Mouse (Mus musculus) thymus, adult 2 months (tissue): Measurements from ENCODE around the gene Nup35. TPM values are rescaled to one million over a fixed set of nuclear protein-coding genes. Genes with fewer than 3 reads are reported as not detected.

ENCODE experiments used
- DNase-seq: peaks from one replicate; pipeline ENCODE4 v3.0.0; 2021
- H3K27ac ChIP-seq: fragments of 200-500 bp; 2 replicates; pipeline ENCODE4 v1.5.1; 2012; ENCODE audit warnings: low read length, control low read depth; ENCODE audit not compliant: control insufficient read depth, insufficient read depth
- H3K27me3 ChIP-seq: fragments of 200-500 bp; 2 replicates; pipeline ENCODE4 v1.6.1; 2012; ENCODE audit warnings: mild to moderate bottlenecking, low read length, moderate library complexity, mixed read lengths; ENCODE audit not compliant: control insufficient read depth, insufficient read depth
- H3K36me3 ChIP-seq: fragments of 200-500 bp; 2 replicates; pipeline ENCODE4 v1.6.1; 2012; ENCODE audit warnings: mild to moderate bottlenecking, low read length, moderate library complexity; ENCODE audit not compliant: control insufficient read depth, insufficient read depth
- H3K4me1 ChIP-seq: fragments of 200-500 bp; replicated peaks from 2 replicates; pipeline ENCODE4 v1.6.1; 2012; ENCODE audit warnings: low read length; ENCODE audit not compliant: control insufficient read depth, insufficient read depth
- H3K4me3 ChIP-seq: fragments of 200-500 bp; 2 replicates; pipeline ENCODE4 v1.5.1; 2012; ENCODE audit warnings: mild to moderate bottlenecking, low read length, control low read depth, moderate library complexity; ENCODE audit not compliant: control insufficient read depth, insufficient read depth
- CTCF ChIP-seq: fragments of 200-500 bp; IDR thresholded peaks from 2 replicates; pipeline ENCODE4 v1.5.1; 2012; ENCODE audit warnings: mild to moderate bottlenecking, control low read depth, low read length, moderate library complexity, borderline replicate concordance; ENCODE audit not compliant: control insufficient read depth, poor library complexity, insufficient read depth; ENCODE audit errors: extremely low read depth
- POLR2A ChIP-seq: fragments of 200-500 bp; IDR thresholded peaks from 2 replicates; pipeline ENCODE4 v1.6.1; 2012; ENCODE audit warnings: mild to moderate bottlenecking, low read length, control low read depth, moderate library complexity; ENCODE audit not compliant: control insufficient read depth, poor library complexity, insufficient read depth; ENCODE audit errors: extremely low read depth
- WGBS: fragments of 180-500 bp; shearing (Covaris S2); methylation state at CpG from one replicate; pipeline ENCODE4 v1.1.7; 2018; 5-methylcytosine and 5-hydroxymethylcytosine counted together
- polyA plus RNA-seq: library from polyadenylated mRNA; depleted of rRNA; stranded (reverse); fragments of >200 nt; gene quantifications from 2 replicates; pipeline ENCODE4 v1.2.3, GENCODE M21; 2012

Nup35 gene
- polyA plus RNA-seq, 1 experiment: 48.3 TPM

DNA sequence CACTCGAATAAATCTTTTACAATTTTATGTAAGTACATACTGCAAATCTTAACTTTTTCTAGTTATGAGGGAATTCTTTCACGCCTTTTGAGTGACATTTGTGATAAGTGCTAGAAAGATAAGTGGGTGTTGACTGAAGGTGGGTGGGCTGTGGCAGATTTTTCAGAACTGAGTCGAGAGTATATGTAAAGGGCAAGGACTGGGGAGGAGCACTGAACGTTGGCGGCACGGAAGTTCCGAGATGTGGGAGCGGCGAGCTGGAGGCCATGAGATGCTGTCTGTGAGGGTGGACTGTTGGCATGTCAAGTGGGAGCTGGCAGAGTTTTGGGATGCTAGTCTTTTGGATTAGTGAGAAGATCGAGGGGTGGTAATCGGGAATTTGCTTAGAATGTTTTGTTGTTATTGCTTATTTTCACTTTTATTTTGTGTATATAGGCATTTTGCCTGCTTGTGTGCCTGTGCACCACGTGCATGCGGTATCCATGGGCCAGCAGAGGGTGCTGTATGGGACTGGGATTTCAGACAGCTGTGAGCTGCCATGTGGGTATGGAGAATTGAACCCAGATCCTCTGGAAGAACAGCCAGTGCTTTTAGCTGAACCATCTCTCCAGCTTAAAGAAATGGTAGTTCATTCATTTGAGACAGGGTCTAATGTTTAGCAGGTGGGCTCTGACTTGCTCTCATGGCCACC, 15.4 kb downstream of the Nup35 start:
- H3K27ac ChIP-seq: no peak overlapping the region
- no peaks in the 10 kb centered on the region for H3K36me3 ChIP-seq
- WGBS: 97% methylated on average over 13 of the region's 13 CpGs
- TF ChIP-seq CTCF (no peak), POLR2A (no peak)
- H3K27me3 ChIP-seq: no peaks in the 10 kb centered on the region
- no peak for DNase-seq
- no peaks in the 10 kb centered on the region for H3K4me1 ChIP-seq
- H3K4me3 ChIP-seq: no peak overlapping the region

DNA sequence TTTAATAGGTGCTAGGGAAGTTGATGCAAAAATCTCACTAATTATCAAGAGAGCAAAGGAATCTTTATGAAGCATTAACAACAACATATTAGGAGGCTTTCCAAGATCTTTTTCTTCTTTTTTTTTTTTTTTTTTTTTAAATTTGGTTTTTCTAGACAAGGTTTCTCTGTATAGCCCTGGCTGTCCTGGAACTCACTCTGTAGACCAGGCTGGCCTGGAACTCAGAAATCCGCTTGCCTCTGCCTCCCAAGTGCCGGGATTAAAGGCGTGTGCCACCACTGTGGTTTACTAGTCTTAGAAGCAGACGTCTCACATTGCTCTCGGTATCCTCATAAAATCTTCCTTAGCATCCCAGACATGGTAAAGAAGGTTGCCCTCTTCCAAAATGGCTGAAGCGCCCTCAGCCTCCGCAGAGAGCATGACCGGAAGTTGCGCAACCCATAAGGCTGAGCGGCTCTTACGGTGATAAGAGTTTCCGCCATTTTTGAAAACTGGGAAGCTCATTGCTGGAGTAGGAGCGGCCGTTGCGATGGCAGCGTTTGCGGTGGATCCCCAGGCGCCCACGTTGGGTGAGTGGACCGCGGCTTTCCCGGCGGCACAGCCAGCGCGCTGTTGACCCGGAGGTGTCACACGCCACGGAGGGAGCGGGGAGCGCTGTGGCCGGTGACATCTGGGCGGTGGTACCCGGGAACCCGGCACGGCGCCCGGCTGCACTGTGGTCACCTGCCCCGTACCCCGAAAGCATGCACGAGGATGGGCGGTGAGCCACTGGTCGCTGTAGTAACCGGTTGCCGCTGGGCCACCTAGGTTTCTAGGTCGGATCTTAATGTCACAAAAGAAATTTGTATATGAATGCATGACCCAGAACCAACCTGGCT, 21.6 kb downstream of the Nup35 start:
- Histone ChIP-seq H3K36me3 (peaks cover 5% of the 10 kb centered on the region; the same call in 1 of the 2 replicates), H3K27ac (no peak overlapping the region), H3K4me3 (peak overlapping the region; percentile 57), H3K4me1 (peaks cover 4% of the 10 kb centered on the region), H3K27me3 (no peaks in the 10 kb centered on the region)
- under 1% methylated on average over 45 of the region's 45 CpGs for WGBS
- TF ChIP-seq POLR2A (no peak), CTCF (no peak)
- peak; percentile 87 for DNase-seq

DNA sequence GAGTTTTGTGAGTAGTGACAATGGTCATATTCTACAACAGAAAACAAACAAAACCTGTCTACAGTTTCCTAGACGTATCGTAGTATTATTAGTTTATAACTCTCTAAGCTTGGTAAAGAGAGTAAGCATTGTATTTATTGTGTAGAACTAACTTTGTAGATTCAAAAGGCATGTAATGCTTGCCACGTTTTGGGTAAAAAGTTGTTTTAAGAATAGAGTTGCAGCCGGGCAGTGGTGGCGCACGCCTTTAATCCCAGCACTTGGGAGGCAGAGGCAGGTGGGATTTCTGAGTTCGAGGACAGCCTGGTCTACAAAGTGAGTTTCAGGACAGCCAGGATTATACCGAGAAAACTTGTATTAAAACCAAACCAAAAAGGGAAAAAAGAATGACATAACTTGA, 22.4 kb downstream of the Nup35 start:
- Histone ChIP-seq H3K4me3 (peak overlapping the region; percentile 28; the same call in 1 of the 2 replicates), H3K4me1 (peaks cover 4% of the 10 kb centered on the region), H3K27ac (no peak overlapping the region), H3K27me3 (no peaks in the 10 kb centered on the region), H3K36me3 (peaks cover 13% of the 10 kb centered on the region; the same call in 1 of the 2 replicates)
- DNase-seq: no peak
- 21% methylated on average over 8 of the region's 8 CpGs for WGBS
- no peak for TF ChIP-seq POLR2A
- no peak for TF ChIP-seq CTCF

DNA sequence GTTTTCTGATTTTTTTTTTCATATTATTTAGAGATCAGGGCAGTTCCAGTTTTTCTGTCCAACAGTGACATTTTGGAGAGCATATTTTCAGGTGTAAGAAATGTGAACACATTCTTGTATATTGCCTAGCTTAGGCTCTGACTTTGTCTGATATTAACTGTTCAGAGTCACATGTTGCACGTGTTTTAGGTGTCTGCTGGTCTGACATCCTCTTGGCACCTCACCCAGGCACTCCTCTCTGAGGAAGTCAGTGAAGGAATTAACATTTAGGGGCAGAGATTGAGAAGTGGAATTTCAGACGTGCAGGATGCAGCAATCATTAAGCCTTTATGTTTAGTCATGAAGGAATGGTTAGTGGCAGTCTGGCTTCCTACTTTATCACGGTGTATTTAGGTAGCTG, 22.8 kb downstream of the Nup35 start:
- no peak for TF ChIP-seq CTCF
- no peak for TF ChIP-seq POLR2A
- Histone ChIP-seq H3K27me3 (no peaks in the 10 kb centered on the region), H3K4me3 (no peak overlapping the region), H3K4me1 (peaks cover 4% of the 10 kb centered on the region), H3K36me3 (peaks cover 16% of the 10 kb centered on the region), H3K27ac (no peak overlapping the region)
- no peak for DNase-seq
- WGBS: 59% methylated on average over 3 of the region's 3 CpGs

DNA sequence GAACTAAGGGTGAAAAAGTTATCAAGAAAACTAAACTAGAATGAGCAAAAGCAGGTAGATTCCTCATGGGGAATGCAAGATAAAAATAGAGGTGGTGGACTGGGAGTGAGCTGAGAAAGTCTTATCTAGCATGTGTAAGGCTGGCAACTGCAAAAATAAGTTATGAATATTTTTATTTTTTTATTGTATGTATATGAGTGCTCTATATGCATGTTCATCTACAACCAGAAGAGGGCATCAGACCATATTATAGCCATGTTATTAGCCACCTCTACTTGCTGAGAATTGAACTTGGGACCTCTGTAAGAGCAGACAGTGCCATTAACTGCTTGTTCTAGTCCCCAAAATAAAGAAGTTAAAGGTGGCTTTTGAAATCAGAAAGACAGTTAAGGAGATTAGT, 44.4 kb downstream of the Nup35 start:
- DNase-seq: no peak
- Histone ChIP-seq H3K4me1 (no peaks in the 10 kb centered on the region), H3K4me3 (no peak overlapping the region), H3K27me3 (no peaks in the 10 kb centered on the region), H3K27ac (no peak overlapping the region), H3K36me3 (peaks cover 8% of the 10 kb centered on the region)
- TF ChIP-seq CTCF (no peak), POLR2A (no peak)

DNA sequence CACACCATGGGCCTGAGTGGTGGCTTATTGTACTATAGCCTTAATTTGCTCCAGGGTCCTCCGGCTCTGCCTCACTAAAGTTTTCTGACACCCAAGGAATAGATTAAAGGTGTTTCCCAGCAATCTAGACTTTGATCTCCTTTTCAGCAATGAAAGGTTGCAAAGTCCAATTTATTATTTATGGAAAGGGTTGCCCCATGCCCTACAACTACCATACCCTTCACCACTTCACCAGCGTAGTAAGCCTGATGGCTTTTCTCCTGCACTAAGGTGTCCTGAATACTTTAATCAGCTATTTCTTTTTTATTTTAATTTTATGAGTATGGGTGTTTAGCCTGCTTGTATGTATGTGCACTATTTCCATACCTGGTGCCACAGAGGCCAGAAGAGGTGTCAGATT, 45.6 kb downstream of the Nup35 start:
- Histone ChIP-seq H3K4me3 (no peak overlapping the region), H3K36me3 (peaks cover 5% of the 10 kb centered on the region; the same call in 1 of the 2 replicates), H3K4me1 (no peaks in the 10 kb centered on the region), H3K27me3 (no peaks in the 10 kb centered on the region), H3K27ac (no peak overlapping the region)
- DNase-seq: no peak
- 99% methylated on average over 2 of the region's 2 CpGs for WGBS
- TF ChIP-seq POLR2A: no peak
- no peak for TF ChIP-seq CTCF
